Mouse (Mus musculus): Measurements from ENCODE around the gene Tlr5. TPM values are rescaled to one million over a fixed set of nuclear protein-coding genes. Genes with fewer than 3 reads are reported as not detected.

Tlr5 gene
- polyA plus RNA-seq, 1 experiment from 2014 or later, result 1.0 TPM

DNA sequence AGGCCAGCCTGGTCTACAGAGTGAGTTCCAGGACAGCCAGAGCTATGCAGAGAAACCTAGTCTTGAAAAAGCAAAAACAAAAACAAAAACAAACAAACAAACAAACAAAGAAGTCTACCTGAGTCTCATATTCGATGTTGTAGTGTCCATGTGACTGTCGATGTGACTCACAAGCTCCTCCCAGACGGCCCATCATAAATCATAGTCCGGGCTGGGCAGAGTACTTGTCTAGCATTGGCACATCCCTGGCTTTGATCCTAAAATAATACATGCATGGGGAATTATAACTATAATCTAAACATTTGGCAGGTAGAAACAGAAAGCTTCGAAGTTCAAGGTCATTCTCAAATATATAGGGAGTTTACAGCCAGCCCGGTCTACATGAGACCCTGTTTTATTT is 28.1 kb upstream of the Tlr5 start:
- Histone ChIP-seq H3K27me3 (no peaks in the 10 kb centered on the region; the same call in 1 of the 2 replicates), H3K4me3 (replicated peaks) (no peak overlapping the region), H3K9me3 (replicated peaks) (no peaks in the 10 kb centered on the region), H3K9ac (no peak overlapping the region), H3K36me3 (replicated peaks) (no peaks in the 10 kb centered on the region), H3K4me2 (no peak overlapping the region), H3K27ac (replicated peaks) (no peak overlapping the region), H3K4me1 (replicated peaks) (no peaks in the 10 kb centered on the region)
- 67% methylated on average over 6 of the region's 6 CpGs for WGBS (ENCODE audit: insufficient replicate concordance)
- no peak for ATAC-seq (ENCODE audit: insufficient read depth)

DNA sequence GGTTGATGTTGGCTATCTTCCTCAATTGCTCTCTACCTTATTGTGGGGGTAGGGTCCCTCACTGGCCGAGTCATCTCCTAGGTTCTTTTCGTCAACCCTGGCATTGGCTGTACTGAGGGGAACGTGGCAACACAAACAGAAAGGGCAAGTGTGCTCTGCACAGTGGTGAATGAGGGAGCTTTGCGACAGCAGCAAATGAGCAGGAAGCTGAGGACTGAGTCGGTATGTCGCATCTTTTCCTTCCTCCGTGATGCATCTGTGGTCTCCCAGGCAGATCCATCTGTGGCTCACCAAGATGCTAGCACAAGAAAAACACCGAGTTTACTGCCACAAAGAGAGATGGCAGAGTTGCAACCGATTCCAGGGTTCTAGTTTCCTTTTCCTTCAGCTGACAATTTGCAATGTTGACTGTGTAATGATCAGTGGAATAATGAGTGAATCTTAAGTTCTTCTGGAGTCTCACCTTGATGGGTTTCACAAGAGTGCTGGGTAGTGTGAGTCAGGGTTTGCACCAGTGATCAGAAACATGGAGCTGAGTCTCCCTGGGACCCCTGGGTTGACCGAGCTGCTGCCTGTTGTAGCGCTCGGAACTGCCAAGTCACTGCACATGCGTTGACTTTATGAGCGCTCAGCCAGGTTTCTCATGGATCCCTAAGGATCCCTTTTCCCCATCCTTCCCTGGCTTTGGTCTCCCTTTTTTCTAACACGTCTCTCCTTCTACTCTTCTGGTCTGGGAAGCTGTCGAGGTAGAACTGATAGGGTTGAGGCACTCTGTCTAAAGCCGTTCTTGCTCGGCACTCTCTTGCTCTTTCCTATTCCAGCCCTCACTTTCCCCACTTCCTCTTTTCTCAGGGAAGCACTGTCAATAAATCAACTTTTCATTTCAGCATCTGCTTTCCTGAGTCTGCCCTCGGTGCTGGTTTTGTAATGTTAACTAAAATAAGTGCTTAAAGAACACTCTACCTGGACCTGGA is 26.4 kb upstream of the Tlr5 start:
- no peak for ATAC-seq (ENCODE audit: insufficient read depth)
- Histone ChIP-seq H3K4me2 (peak overlapping the region; percentile 33), H3K36me3 (replicated peaks) (no peaks in the 10 kb centered on the region), H3K9ac (no peak overlapping the region), H3K27me3 (no peaks in the 10 kb centered on the region; the same call in 1 of the 2 replicates), H3K4me1 (replicated peaks) (no peaks in the 10 kb centered on the region), H3K9me3 (replicated peaks) (no peaks in the 10 kb centered on the region), H3K27ac (replicated peaks) (no peak overlapping the region), H3K4me3 (replicated peaks) (no peak overlapping the region)
- 19% methylated on average over 19 of the region's 19 CpGs for WGBS (ENCODE audit: insufficient replicate concordance)

- no peak for ATAC-seq (ENCODE audit: insufficient read depth)
- WGBS (ENCODE audit: insufficient replicate concordance), result 13% methylated on average over 5 of the region's 6 CpGs
- H3K4me3 ChIP-seq (replicated peaks), result no peak overlapping the region
- H3K4me1 ChIP-seq (replicated peaks), result no peaks in the 10 kb centered on the region
- H3K4me2 ChIP-seq, result no peak overlapping the region
- H3K9ac ChIP-seq, result no peak overlapping the region
- H3K27me3 ChIP-seq, result no peaks in the 10 kb centered on the region
- H3K27ac ChIP-seq (replicated peaks), result no peak overlapping the region
- no peaks in the 10 kb centered on the region for H3K36me3 ChIP-seq (replicated peaks)
- no peaks in the 10 kb centered on the region for H3K9me3 ChIP-seq (replicated peaks)
Observed at GRCm38 (mm10) chr1:182935469-182935868, 19.1 kb upstream of the Tlr5 start.

- Histone ChIP-seq H3K9me3 (replicated peaks) (no peaks in the 10 kb centered on the region), H3K4me3 (replicated peaks) (no peak overlapping the region), H3K36me3 (replicated peaks) (no peaks in the 10 kb centered on the region), H3K27me3 (no peaks in the 10 kb centered on the region), H3K4me2 (no peak overlapping the region), H3K4me1 (replicated peaks) (no peaks in the 10 kb centered on the region), H3K9ac (no peak overlapping the region), H3K27ac (replicated peaks) (no peak overlapping the region)
- 50% methylated on average over 10 of the region's 10 CpGs for WGBS (ENCODE audit: insufficient replicate concordance)
- no peak for ATAC-seq (ENCODE audit: insufficient read depth)
Observed at GRCm38 (mm10) chr1:182937486-182938120, 17.0 kb upstream of the Tlr5 start.

DNA sequence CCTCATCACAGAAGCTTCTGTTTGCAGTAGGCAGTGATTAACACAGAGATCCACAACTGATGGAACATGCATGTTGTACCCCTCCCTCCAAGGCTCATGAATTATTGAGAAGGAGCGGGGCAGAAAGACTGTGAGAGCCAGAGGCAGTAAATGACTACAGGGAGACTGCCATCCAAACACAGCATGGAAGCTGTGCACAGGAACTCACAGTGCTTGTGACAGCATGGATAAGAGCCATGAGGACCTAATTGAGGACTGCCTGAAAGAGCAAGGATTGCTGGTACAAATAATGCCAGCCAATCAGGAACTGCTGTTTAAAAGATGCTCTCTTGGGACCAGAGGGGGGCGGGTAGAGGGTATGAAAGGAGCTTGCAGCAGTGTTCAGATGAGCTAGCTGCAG is 12.7 kb upstream of the Tlr5 start:
- 63% methylated on average over 2 of the region's 2 CpGs for WGBS (ENCODE audit: insufficient replicate concordance)

DNA sequence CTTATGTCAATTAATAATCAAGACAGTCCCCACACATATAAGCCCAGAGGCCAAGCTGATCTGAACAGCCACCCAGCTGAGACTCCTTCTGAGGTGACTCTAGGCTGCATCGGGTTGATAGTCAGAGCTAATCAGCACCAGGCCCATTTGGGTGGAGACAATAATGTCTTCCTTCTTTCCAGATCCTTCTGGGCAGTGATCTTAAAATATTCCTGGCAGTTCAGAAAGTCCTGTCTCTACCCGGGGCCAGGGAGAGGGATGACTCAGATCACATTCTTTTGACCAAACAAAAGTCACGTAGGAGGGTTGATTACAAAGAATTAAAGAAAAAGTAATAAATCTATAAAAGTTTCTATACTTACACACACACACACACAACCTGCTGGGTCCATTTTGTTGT is 10.7 kb upstream of the Tlr5 start:
- Histone ChIP-seq H3K27ac (replicated peaks) (no peak overlapping the region), H3K4me1 (replicated peaks) (no peaks in the 10 kb centered on the region), H3K27me3 (no peaks in the 10 kb centered on the region), H3K9ac (no peak overlapping the region), H3K9me3 (replicated peaks) (no peaks in the 10 kb centered on the region), H3K4me2 (no peak overlapping the region), H3K36me3 (replicated peaks) (no peaks in the 10 kb centered on the region), H3K4me3 (replicated peaks) (no peak overlapping the region)
- ATAC-seq (ENCODE audit: insufficient read depth), result no peak
- 58% methylated on average over 3 of the region's 3 CpGs for WGBS (ENCODE audit: insufficient replicate concordance)

More for the DNA sequence above, 12.7 kb upstream of the Tlr5 start:
- H3K27me3 ChIP-seq, result no peaks in the 10 kb centered on the region
- no peak overlapping the region for H3K4me3 ChIP-seq (replicated peaks)
- no peak overlapping the region for H3K9ac ChIP-seq
- H3K27ac ChIP-seq (replicated peaks), result no peak overlapping the region
- no peaks in the 10 kb centered on the region for H3K4me1 ChIP-seq (replicated peaks)
- ATAC-seq (ENCODE audit: insufficient read depth), result no peak
- no peaks in the 10 kb centered on the region for H3K9me3 ChIP-seq (replicated peaks)
- H3K36me3 ChIP-seq (replicated peaks), result no peaks in the 10 kb centered on the region
- H3K4me2 ChIP-seq, result no peak overlapping the region

- Histone ChIP-seq H3K4me3 (replicated peaks) (no peak overlapping the region), H3K4me2 (no peak overlapping the region), H3K9me3 (replicated peaks) (no peaks in the 10 kb centered on the region), H3K9ac (no peak overlapping the region), H3K27me3 (no peaks in the 10 kb centered on the region), H3K4me1 (replicated peaks) (no peaks in the 10 kb centered on the region), H3K36me3 (replicated peaks) (no peaks in the 10 kb centered on the region), H3K27ac (replicated peaks) (no peak overlapping the region)
- 46% methylated on average over 5 of the region's 5 CpGs for WGBS (ENCODE audit: insufficient replicate concordance)
- ATAC-seq (ENCODE audit: insufficient read depth), result no peak
Observed at GRCm38 (mm10) chr1:182944638-182945037, 9.9 kb upstream of the Tlr5 start.

GRCm38 (mm10) chr1:182945561-182945960 is 9.0 kb upstream of the Tlr5 start:
- H3K4me2 ChIP-seq, result no peak overlapping the region
- no peak overlapping the region for H3K9ac ChIP-seq
- no peaks in the 10 kb centered on the region for H3K4me1 ChIP-seq (replicated peaks)
- no peak overlapping the region for H3K27ac ChIP-seq (replicated peaks)
- WGBS (ENCODE audit: insufficient replicate concordance), result 64% methylated on average over 6 of the region's 6 CpGs
- H3K9me3 ChIP-seq (replicated peaks), result no peaks in the 10 kb centered on the region
- no peaks in the 10 kb centered on the region for H3K27me3 ChIP-seq
- no peak for ATAC-seq (ENCODE audit: insufficient read depth)
- H3K4me3 ChIP-seq (replicated peaks), result no peak overlapping the region
- H3K36me3 ChIP-seq (replicated peaks), result no peaks in the 10 kb centered on the region

DNA sequence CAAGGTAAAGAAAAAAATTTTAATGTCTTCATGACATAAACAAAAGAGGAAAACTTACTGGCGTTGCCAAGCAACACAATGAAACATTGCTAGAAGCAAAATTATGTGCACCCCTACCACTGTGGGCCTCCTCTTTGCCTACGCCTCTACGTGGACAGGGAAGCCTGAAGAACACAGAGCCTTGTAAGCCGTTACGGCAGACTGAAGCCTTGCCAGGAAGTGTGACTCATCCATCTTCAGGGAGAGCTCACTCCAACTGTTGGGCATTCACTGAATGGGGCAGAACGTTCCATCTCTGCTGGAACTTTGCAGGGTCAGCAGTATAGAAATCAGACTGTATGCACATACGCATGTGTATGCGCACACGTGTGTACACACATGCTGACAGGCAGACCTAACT is 3.3 kb upstream of the Tlr5 start:
- no peak for ATAC-seq (ENCODE audit: insufficient read depth)
- H3K27me3 ChIP-seq, result peaks cover 10% of the 10 kb centered on the region
- H3K9ac ChIP-seq, result no peak overlapping the region
- peaks cover 21% of the 10 kb centered on the region for H3K4me1 ChIP-seq (replicated peaks)
- no peak overlapping the region for H3K4me2 ChIP-seq
- H3K36me3 ChIP-seq (replicated peaks), result no peaks in the 10 kb centered on the region
- H3K9me3 ChIP-seq (replicated peaks), result no peaks in the 10 kb centered on the region
- WGBS (ENCODE audit: insufficient replicate concordance), result 41% methylated on average over 9 of the region's 9 CpGs
- no peak overlapping the region for H3K27ac ChIP-seq (replicated peaks)
- H3K4me3 ChIP-seq (replicated peaks), result no peak overlapping the region

- Histone ChIP-seq H3K4me1 (replicated peaks) (peaks cover 32% of the 10 kb centered on the region), H3K36me3 (replicated peaks) (no peaks in the 10 kb centered on the region), H3K9ac (no peak overlapping the region), H3K9me3 (replicated peaks) (no peaks in the 10 kb centered on the region), H3K27ac (replicated peaks) (no peak overlapping the region), H3K4me3 (replicated peaks) (no peak overlapping the region), H3K27me3 (peaks cover 10% of the 10 kb centered on the region), H3K4me2 (no peak overlapping the region)
- ATAC-seq (ENCODE audit: insufficient read depth), result no peak
- WGBS (ENCODE audit: insufficient replicate concordance), result 19% methylated on average over 3 of the region's 3 CpGs
Observed at GRCm38 (mm10) chr1:182953165-182953564, 1.4 kb upstream of the Tlr5 start.

GRCm38 (mm10) chr1:182953667-182954066 is 921 bp upstream of the Tlr5 start:
- peaks cover 35% of the 10 kb centered on the region for H3K4me1 ChIP-seq (replicated peaks)
- H3K27ac ChIP-seq (replicated peaks), result no peak overlapping the region
- 23% methylated on average over 4 of the region's 4 CpGs for WGBS (ENCODE audit: insufficient replicate concordance)
- no peak overlapping the region for H3K4me3 ChIP-seq (replicated peaks)
- H3K9me3 ChIP-seq (replicated peaks), result no peaks in the 10 kb centered on the region
- H3K4me2 ChIP-seq, result no peak overlapping the region
- H3K9ac ChIP-seq, result no peak overlapping the region
- no peak for ATAC-seq (ENCODE audit: insufficient read depth)
- H3K27me3 ChIP-seq, result peaks cover 12% of the 10 kb centered on the region
- H3K36me3 ChIP-seq (replicated peaks), result no peaks in the 10 kb centered on the region
